Mouse (Mus musculus) fat pad, adult 2 months (tissue): ENCODE data around the gene Wdr13.

Experiments
- DNase-seq: peaks from one replicate; pipeline ENCODE4 v3.0.0-alpha.2; 2011; ENCODE audit warnings: low read depth, low spot score; ENCODE audit errors: extremely low read depth

Wdr13 gene

DNA sequence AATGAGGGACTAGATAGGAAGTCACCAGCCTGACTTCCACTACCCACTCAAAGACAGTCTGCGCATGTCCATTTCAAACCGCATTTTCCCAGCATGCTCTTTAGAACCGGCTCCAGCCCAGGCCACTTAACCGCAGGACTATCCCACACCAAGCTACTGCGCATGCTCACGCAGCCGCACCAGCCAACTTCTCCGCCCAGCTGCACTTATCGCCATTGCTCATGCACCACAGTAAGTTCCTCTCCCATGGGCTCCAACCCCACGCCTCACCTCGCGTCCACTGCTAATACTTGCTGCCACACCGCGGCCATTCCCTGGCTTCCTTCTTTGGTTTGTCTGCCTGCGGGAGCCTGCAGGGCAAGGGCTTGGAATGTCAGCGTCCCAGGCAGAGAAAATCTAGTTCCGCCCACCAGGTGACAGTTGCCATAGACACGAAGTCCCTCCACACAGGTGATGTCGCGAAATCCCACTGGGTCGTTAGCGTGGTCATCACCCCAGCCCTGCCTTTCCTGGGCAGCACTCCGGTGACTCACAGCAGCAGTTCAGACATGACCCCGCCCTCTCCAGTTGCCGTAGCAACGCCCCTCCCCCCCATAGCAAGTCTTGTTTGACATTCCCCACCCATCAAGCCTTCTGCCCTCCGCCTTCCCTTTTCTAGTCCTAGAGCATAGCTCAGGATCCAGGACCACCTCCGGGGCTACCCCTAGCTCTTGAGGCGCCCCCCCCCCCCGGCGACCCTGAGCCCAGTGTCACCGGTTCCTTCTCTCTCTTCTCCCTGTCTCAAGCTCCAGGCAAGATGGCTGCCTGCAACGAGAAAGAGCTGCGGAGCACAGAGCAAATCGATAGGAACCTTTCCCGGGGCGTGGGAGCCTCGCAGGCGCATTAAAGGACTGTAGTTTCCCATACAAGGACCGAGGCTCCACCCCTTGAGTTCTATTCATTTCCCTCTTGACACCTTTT, at the start of gene Wdr13:
TSS of gene Wdr13 (minus strand) at position 876 of the 960 bp plus-strand sequence.
- DNase-seq = no peak

DNA sequence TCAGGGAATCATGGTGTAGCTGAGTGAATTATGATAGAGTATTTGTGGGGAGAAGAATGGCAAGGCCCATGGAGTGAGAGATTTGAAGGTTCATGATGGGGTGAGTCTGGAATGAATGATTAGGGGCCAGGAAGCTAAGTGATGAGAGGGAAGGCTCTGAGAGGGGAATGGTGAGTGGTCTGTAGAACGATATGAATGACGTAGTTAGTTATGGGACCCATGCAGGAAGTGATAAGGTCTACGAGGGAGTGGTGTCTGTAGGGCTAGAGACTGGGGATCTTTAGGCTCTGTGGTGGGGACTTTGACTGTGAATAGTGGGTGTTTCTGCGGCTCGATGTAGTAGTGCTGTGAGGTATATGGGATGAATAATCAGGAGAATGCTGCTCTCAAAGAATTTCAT, 47.0 kb upstream of the Wdr13 start:
- DNase-seq = no peak

DNA sequence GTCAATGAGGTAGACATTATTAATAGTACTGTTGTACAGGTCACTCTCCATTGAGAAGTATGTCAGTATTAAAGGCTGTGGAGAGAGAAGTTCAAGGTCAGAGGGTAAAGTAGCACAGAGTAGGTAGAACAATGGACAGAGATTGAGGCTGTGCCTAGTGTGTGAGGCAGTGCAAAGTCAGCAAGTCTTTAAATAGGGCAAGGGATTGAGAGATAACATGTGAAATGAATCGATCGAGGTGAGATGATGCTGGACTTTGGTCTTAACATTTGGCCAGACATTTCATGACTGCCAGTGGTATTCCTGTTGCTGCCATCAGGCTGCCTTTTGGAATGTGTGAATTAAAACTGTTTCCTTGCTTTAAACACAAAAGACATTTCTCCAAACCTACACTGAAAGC, 46.2 kb upstream of the Wdr13 start:
- no peak for DNase-seq

DNA sequence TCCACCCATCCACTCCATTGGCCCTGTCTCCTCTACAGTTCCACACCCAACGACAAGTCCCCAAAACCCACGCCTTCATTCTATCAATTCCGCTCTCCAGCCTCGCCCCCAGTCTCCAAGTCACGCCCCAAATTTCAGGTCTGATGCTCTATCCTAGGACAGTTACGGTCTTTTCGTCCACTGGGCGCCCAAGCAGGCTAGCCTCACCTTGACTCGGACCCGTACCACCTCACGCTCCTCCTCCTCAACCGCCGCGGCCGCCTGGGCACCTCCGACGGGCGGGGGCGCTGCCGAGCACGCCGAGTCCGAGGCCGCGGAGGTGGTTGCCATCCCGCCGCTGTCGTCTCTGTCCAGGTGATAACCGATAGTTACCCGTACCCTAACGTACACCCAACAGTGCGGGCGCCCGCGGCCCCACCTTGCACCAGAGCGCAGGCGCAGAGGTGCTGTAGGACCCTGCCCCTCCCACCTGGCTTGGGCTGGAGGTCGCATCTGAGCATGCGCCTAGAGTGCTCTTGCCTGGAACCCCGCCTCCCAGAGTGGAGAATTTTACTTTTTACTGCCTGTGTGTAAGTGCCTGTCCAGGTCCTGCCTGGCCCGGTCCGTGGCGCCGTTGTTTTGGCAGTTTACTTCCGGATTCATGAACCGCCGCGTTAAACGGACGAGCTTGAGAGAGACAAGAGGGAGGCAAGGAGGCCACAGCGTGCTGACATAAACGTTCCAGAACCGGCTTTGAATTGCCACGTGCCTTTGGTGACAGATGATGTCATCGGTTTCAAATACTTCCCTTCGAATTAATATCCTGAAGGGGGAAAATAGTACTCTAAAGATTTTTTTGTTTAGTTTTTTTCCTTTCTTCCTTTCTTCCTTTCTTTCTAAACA, 43.1 kb upstream of the Wdr13 start, which contains the start of gene Tbc1d25:
TSS of gene Tbc1d25 (minus strand) at position 678 of the 882 bp plus-strand sequence.
- DNase-seq = peak; percentile 19

DNA sequence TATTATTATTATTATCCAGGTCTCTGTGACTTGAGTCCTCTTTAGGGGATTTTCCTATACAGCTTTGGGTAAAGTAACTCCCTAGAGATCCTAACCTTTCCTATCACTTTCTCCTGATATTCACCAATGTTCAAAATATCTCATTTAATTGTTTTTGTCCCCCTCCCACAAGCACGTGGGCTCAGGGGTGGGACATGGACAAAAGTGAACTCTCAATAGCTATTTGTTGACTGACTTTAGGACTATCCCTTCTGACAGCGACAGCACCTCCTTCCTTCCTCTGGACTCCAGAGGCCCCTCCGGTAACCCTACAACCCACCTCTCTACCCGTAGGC, 42.4 kb upstream of the Wdr13 start:
- no peak for DNase-seq

DNA sequence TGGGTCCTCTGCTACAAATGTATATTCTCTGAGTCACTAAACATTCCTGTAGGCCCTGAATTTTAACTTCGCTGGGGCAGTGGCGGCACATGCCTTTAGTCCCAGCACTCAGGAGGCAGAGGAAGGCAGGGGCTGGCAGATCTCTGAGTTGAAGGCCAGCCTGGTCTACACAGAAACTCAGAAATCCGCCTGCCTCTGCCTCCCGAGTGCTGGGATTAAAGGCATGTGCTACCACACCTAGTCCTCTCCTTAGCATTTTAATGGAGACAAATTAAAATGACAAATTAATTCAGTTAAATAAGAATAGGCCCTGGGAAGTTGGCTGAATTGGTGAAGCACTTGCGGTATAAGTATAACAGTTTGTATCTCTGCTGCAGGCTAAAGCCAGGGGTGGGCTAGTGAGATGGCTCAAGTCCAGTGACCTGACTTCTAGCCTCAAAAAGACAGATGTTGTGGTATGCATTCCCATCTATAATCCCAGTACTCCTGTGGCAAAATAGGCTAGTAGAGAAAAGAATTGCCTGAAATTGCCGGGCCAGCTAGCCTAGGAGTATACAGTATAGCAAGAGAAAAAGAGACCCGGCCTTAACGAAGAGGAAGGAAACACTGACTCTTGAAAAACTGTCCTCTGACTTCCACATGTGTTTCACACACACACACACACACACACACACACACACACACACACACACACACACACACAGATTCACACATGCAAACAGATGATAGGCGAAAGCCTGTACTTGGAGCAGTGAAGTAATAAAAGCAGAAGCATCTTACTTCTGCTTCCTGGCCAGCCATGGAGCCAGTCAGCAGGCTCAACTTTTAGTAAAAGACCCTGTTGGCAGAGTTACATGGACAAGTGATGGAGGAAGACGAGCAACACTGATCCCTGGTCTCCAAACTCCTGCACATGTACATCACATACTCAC, 35.3 kb upstream of the Wdr13 start:
- no peak for DNase-seq

DNA sequence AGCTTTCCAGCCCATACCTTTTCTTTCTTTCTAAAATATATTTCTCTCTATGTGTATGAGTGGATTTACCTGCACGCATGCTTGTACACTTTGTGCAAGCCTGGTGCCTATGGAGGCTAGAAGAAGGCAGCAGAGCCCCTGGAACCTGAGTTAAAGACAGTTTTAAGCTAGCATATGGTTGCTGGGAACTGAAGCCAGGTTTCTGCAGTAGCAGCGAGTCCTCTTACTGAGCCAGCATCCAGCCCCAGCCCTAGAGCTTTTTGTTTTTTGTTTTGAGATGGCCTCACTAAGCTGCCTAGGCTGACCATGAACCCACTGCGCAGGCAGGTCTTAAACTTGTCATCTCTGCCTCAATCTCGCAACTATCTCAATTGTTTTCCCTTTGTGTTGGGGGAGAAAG, 31.8 kb upstream of the Wdr13 start:
- DNase-seq = no peak

DNA sequence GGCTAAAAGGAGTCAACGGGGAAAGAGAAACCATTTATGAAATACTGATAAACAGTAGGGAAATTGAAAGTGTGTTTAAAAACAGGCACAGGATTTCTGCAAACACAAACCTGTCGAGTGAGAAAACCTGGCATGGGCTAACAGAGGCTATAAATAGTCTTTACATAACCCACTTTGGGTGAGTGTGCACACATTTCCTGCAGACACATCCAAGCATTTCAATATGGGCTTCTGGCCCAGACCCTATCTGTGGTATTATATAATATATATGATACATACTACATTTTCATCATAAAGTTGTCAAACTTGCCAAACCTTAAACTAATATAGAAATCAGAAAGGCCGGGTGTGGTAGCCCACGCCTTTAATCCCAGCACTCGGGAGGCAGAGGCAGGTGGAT, 30.4 kb upstream of the Wdr13 start:
- no peak for DNase-seq

DNA sequence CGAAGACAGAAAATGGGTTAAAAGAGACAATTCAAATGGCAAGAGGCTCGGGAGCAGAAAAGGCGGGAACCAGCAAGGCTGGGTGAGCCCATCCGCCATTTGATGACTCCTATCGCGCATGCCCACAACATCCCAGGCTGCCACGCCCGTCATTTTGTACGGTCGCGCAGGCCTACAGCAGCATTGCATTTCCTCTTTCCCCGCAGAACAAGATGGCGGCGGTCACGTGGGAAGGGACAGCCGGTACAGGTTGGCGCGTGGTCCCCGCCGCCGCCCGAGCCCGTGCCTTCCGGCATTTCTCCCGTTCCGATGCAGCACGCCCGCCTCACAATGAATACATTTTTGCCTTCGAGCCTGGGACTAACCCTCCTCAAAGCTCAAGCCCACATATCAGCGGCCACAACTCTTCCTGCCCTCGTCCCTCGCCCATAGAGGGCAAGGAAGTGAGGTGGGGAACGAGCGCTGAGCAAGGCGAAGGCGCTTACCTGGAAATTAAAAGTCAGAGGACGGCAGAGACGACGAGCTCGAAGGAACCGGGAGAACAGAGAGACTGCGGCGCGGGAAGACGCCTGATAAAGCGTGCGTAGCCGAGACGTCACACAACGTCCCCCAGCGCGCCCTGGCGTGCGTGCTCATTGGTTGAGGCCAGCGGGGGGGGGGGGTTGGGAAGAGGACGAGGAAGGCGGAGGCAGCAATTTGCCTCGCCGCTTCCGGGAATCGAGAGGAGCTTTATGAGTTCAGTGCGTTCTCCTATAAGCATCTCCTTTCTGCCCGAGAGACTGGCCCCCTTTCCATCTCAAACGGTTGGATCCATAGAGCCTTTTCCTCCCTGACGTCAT, 12.7 kb upstream of the Wdr13 start, which contains the start of gene Rbm3:
TSS of gene Rbm3 (minus strand) at position 728 of the 839 bp plus-strand sequence.
- DNase-seq = no peak

DNA sequence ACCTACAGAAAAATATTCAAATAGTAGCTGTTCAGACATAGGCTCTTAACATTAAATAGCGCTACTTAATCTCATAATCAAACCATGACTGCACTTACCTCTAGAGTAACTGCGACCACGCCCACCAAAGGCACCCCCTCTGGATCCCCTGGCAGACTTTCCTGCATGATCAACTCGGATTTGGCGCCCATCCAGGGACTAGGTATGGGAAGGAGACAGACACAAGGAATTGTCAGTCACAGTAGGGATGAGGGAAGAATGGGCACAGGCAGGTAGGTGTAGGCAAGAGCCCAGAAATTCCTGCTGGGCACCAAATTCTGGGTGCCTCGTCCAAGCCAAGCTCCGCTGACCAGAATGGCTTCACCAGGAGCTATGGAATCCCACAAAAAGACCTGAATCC, 11.1 kb upstream of the Wdr13 start:
- DNase-seq = no peak

DNA sequence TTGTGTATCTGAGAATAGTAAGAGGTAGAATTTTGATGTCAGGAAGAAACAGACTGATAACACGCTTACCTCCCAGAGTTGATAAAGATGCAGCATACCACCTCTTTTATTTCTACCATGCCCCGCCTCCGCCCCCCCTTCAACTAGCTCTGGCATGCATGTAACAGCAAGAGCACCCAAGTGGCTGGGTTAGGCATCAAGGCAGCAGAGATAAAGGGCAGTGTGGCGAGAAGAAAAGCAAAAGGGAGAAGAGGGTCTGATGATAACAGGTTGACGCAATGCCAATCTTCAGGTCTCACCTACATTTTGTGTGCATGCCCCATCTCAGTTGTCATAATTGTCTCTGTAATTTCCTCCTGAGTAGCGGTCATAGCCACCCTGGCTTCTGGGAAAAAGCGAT, 10.3 kb upstream of the Wdr13 start:
- no peak for DNase-seq

DNA sequence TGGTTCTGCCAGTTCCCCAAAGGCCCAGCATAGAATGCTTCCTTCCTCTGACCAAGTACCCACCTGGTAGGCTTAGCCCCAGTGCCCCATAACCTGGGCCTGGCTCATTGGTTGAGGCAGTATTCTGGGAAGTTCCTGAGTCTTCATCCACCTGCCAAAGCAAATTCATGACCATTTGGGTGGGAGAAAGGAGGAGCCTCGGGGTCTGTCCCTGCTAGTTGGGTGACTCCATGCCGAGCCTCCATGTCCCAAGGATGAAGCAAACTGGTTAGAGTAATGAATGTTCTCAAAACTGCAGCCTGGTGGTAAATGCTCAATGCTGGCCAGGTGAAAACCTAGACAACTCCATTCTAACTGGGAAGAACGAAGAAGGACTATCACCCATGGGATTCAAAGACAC, 8.4 kb upstream of the Wdr13 start:
- DNase-seq = no peak

DNA sequence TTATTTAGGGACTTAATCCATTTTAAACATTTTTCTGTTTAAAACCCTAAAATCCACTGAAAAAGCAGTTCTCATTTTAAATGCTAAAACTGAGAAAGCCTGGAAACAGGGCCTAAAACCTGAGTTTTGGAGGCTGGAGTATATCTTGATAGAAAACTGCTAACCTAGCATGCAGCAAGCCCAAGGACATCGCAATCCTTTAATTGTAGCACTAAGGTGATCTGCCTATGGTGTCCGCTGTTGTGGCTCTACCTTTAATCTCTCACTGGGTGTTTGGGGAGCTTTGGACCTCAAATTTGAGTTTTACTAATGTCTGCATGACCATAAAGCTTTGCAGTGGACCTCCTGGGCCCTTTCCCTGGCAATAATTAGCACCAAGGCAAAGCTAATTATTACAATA, 7.8 kb upstream of the Wdr13 start:
- no peak for DNase-seq

DNA sequence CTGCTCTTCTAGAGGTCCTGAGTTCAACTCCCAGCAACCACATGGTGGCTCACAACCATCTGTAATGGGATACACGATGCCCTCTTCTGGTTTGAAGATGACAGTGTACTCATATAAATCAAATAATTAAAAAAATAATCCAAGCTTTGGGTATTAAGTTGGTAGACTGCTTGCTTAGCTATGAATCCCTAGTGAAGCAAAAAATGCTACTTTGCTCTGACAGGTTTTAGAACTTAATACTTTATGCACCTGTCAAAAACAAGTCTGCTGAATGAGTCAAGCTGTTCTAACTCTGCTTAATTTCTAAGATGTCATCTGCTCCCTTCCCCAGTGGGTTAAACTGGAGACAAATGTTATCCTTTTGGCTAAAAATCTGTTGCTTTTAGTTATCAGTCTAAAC, 6.8 kb upstream of the Wdr13 start:
- DNase-seq = no peak

DNA sequence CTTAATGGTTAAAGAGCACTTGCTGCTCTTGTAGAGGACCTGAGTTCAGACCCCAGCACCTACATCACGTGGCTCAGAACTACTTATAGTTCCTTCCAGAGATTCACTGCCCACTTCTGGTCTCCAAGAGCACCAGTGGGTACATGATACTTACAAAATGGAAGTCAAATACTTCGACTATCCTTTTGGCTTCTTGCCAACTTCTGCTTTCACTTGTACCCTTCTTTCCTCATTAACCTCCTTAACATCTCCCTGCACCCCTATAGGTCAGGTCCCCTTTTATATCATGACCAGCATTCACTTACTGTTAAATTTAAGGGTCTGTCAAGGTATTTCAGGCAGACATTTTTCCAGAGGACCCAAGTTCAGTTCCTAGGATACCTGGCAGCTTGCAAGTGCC, 3.2 kb upstream of the Wdr13 start:
- DNase-seq = no peak

DNA sequence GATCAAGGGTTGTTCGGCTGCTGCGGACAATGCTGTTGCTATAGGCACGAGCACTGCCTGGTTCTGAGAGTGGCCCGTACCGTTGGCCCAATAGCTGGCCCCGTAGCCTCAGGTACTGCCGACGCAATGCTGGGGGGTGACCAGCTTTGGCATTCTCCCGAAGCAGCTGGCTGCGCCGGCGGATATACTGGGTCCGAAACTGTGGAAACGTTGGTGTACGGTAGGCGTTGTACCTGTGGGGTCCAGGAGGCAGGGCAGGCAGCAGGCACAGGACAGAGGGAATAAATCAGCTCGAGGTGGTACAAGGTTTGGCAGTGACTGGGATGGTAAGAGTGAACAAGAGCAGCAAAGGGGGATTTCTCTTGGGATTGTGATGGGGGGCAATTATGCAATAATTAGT, 1.3 kb downstream of the Wdr13 start:
- no peak for DNase-seq

DNA sequence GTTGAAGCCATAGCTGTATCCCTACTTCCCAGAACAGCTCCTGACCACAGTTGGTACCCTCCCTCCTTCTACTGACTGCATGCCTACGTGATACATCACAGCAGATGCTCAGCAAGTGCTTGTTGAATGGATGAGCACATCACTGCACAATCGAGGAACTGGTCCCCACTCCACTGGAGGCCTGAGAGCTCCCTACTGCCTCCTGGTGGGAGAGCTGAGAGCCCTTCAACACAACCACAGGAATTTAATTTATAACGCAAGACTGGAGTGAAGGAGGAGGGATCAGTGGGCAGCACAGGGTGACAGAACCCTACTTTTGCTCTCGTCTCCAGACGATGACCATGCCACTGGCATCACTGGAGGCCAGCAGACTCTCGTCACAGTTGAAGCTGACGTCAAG, 7.5 kb downstream of the Wdr13 start:
- no peak for DNase-seq

DNA sequence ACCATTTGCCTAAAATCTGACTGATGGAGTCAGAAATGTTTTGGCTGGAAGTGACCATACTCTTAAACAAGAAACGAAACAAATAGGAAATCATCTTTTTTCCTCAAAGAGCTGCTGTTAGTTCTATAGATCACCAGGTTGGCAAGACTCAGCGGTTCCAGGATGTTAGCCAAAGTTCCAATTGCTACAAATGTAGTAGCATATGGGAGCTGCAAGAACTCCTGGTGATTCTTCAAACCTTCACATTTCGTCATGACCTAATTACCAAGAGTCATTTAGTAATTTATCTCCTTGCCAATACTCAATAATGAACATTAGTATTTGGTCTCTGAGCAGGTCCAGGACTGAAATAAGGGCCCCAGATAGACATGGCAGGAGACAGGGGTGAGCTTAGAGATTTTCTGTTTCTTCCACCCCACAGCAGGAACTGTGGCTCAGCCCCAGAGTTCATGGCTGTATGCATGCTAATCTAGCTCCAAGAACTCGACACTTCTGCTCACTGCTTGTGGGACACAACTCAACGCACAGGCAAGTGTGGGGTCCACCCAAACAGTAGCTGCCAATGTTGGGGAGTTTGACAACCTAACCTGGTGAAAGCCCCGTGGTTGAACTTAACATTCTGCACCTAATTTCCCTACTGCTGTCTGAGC, 8.7 kb downstream of the Wdr13 start:
- DNase-seq = no peak

DNA sequence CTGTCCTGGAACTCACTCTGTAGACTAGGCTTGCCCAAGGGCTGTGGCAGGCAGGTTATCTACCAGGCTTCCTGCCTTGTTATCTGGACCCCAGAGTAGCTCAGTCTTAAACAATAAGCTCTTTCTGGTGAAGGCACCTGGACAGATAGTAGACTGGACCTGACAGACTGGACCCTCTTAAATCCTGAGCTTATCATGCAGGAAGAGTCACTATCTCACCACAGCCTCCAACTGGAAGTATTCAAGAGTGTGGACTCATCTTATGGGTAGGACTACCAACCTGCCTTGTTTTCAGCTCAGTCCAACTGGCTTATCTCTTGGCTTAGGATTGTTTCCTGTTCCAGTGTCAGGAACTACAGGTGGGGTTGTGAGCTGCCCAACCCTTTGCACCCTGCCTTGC, 15.4 kb downstream of the Wdr13 start:
- DNase-seq = no peak
